In genomic region chr6:48424074-48424473, GRCm38 (mm10) we compare ENCODE assay signal across 26 mouse cellular contexts. TPM values are rescaled to one million over a fixed set of nuclear protein-coding genes. Genes with fewer than 3 reads are reported as not detected.
DNase-seq lines count a peak whose midpoint lies in the region; ATAC-seq and TF ChIP-seq lines count a peak whose summit lies in the region.
"Had no signal": no experiment of that assay in that cellular context is flagged by ENCODE, and none has a peak within 500 bp of the region (broad histone marks: within the 10 kb centered on the region; RNA-seq: fewer than 3 reads in every experiment).

No protein-coding gene starts in this region.

- no peak for ATAC-seq in lung, postnatal 0 days
- no peak for ATAC-seq in monocyte, adult 5-6 weeks (replicated peaks; ENCODE audit: insufficient number of reproducible peaks, low FRiP score, low TSS enrichment, poor library complexity, severe bottlenecking)
- ATAC-seq: forebrain, embryonic 14.5 days had no signal

- no peak overlapping the region for H3K4me2 ChIP-seq in lung, postnatal 0 days (replicated peaks; ENCODE audit: low read depth, low read length)
- H3K4me2 ChIP-seq: heart, embryonic 13.5 days; hindbrain, embryonic 13.5 days; limb, embryonic 15.5 days; liver, embryonic 15.5 days; midbrain, embryonic 11.5 days; stomach, embryonic 15.5 days had no signal

- no peak for TF ChIP-seq EP300 in lung, postnatal 0 days (IDR thresholded peaks at IDR 0.05)

- H3K27ac ChIP-seq in gastrocnemius, adult 2 months, result no peak overlapping the region
- no peak overlapping the region for H3K27ac ChIP-seq in lung, postnatal 0 days (ENCODE audit: low read length)
- no peak overlapping the region for H3K27ac ChIP-seq in ES-E14 (ENCODE audit: insufficient read depth, low read depth, low read length, poor library complexity, severe bottlenecking)
- H3K27ac ChIP-seq: heart, adult 2 months; heart, embryonic 13.5 days; hindbrain, embryonic 13.5 days; limb, embryonic 15.5 days; liver, embryonic 15.5 days; stomach, embryonic 15.5 days had no signal

- in situ Hi-C loops in ES-E14 (cut with MboI; ENCODE audit: low sequenced_read_pairs in 2 of 2, unreplicated experiment in 2 of 2), result no loop called here

- H3K27me3 ChIP-seq in lung, postnatal 0 days (replicated peaks; ENCODE audit: insufficient read depth, low read length), result no peaks in the 10 kb centered on the region
- H3K27me3 ChIP-seq: heart, embryonic 13.5 days; hindbrain, embryonic 13.5 days; limb, embryonic 15.5 days; liver, embryonic 15.5 days; stomach, embryonic 15.5 days had no signal

- H3K9me3 ChIP-seq in lung, postnatal 0 days (ENCODE audit: low read length), result no peaks in the 10 kb centered on the region
- no peaks in the 10 kb centered on the region for H3K9me3 ChIP-seq in ES-E14 (ENCODE audit: control insufficient read depth, insufficient read depth, low read depth, low read length)
- H3K9me3 ChIP-seq: G1E; heart, embryonic 13.5 days; hindbrain, embryonic 13.5 days; limb, embryonic 15.5 days; liver, embryonic 15.5 days; stomach, embryonic 15.5 days had no signal

- intact Hi-C loops in gastrocnemius, adult 2 months (cut with DNase I), result no loop called here
- intact Hi-C loops in gastrocnemius, postnatal 14 days (cut with DNase I; ENCODE audit: low total_unique reads), result no loop called here

- no peaks in the 10 kb centered on the region for H3K36me3 ChIP-seq in lung, postnatal 0 days (ENCODE audit: insufficient read depth, low read length)
- no peaks in the 10 kb centered on the region for H3K36me3 ChIP-seq in ES-E14 (ENCODE audit: control insufficient read depth, insufficient read depth, low read length, poor library complexity, severe bottlenecking)
- H3K36me3 ChIP-seq: G1E; heart, embryonic 13.5 days; limb, embryonic 15.5 days; liver, embryonic 15.5 days; stomach, embryonic 15.5 days had no signal

- H3K9ac ChIP-seq in lung, postnatal 0 days (replicated peaks; ENCODE audit: low read depth), result no peak overlapping the region
- H3K9ac ChIP-seq in ES-E14 (ENCODE audit: insufficient read depth, low read depth, low read length, poor library complexity, severe bottlenecking), result no peak overlapping the region
- H3K9ac ChIP-seq: heart, embryonic 13.5 days; hindbrain, embryonic 13.5 days; limb, embryonic 15.5 days; liver, embryonic 15.5 days; stomach, embryonic 15.5 days had no signal

- TF ChIP-seq CTCF in gastrocnemius, adult 2 months (IDR thresholded peaks at IDR 0.05), result peak; percentile 20; the same call in 1 of the 2 replicates
- TF ChIP-seq CTCF in lung, postnatal 0 days (IDR thresholded peaks at IDR 0.05), result peak; percentile 39

- H3K4me1 ChIP-seq in lung, postnatal 0 days (ENCODE audit: insufficient read depth, low read depth, low read length), result no peaks in the 10 kb centered on the region
- H3K4me1 ChIP-seq in ES-E14 (ENCODE audit: control insufficient read depth in 2 of 2, insufficient read depth in 2 of 2, low read length in 2 of 2, poor library complexity in 1 of 2), result no peaks in the 10 kb centered on the region
- H3K4me1 ChIP-seq: liver, embryonic 15.5 days had no signal

- no peak for DNase-seq in gastrocnemius, adult 2 months
- no peak for DNase-seq in gastrocnemius, postnatal 14 days
- DNase-seq in lung, postnatal 0 days (ENCODE audit: low spot score), result no peak
- DNase-seq in lung, postnatal 10 days, result no peak
- peak; percentile 31 for DNase-seq in ES-E14 (ENCODE audit: low read depth, low spot score)
- peak; percentile 40 for DNase-seq in induced T-regulatory cell, adult 2 months (ENCODE audit: low read depth)
- DNase-seq: adrenal gland, postnatal 25 days; B cell, adult 2 months; embryo, embryonic 11 days; gastrocnemius, postnatal 36 days; heart, adult 2 months; heart, postnatal 14 days; kidney, postnatal 36 days; layer of hippocampus, adult 9-11 months; left cerebral cortex, postnatal 4 days; thymus, adult 18-20 months had no signal

- 51% methylated on average over 5 of the region's 5 CpGs for WGBS in lung, postnatal 0 days

- no peak overlapping the region for H3K4me3 ChIP-seq in gastrocnemius, adult 2 months
- H3K4me3 ChIP-seq in lung, postnatal 0 days (ENCODE audit: low read depth, low read length), result no peak overlapping the region
- H3K4me3 ChIP-seq in ES-E14 (ENCODE audit: insufficient read depth in 1 of 2, low read depth in 1 of 2, low read length in 2 of 2, poor library complexity in 1 of 2, severe bottlenecking in 1 of 2), result no peak overlapping the region
- H3K4me3 ChIP-seq: heart, adult 2 months; heart, embryonic 13.5 days; hindbrain, embryonic 13.5 days; limb, embryonic 15.5 days; liver, embryonic 15.5 days; stomach, embryonic 15.5 days had no signal

TF ChIP-seq in ES-E14, 5 proteins besides CTCF, POLR2A, EP300 and RAD21:
- no peak for TF ChIP-seq HCFC1 (IDR thresholded peaks at IDR 0.05; ENCODE audit: borderline replicate concordance, insufficient read depth, low read length)
- TF ChIP-seq ZNF384 (IDR thresholded peaks at IDR 0.05; ENCODE audit: low read depth, low read length), result no peak
- TF ChIP-seq MAFK (IDR thresholded peaks at IDR 0.05; ENCODE audit: insufficient read depth, low read depth, low read length), result no peak
- TF ChIP-seq ZC3H11A (IDR thresholded peaks at IDR 0.05; ENCODE audit: borderline replicate concordance, low read depth, low read length), result no peak
- TF ChIP-seq CHD2 (IDR thresholded peaks at IDR 0.05; ENCODE audit: low read depth, low read length), result no peak

RNA-seq across cellular contexts. Expression of gene Zfp467, which starts 21.6 kb away (rescaled TPM):
- total RNA-seq in gastrocnemius, adult 2 months (2021), result 10 to 100 TPM; 45.4 to 52.3 TPM
- 10 to 100 TPM; 15.9 to 16.5 TPM for total RNA-seq in gastrocnemius, postnatal 14 days (2021)
- polyA plus RNA-seq in lung, postnatal 0 days (2015; fragmentation: Nextera tagmentation; extraction: Ambion mirVana), result 31.5 and 34.6 TPM in 2 replicates
- total RNA-seq in ES-E14 (2012; rRNA removed), result 0.53 and 1.3 TPM in 2 replicates
- 5.4 to 17.3 TPM (median 17.0 TPM) in 3 replicates for total RNA-seq in monocyte, adult 5-6 weeks (2017)

RNA-seq across cellular contexts. Expression of gene Sspo, which starts 24.0 kb away (rescaled TPM):
- under 1 TPM; 0.50 to 0.69 TPM for total RNA-seq in gastrocnemius, adult 2 months (2021)
- 1 to 10 TPM in 1 of 2 experiments, under 1 TPM in 1; 0.16 to 1.1 TPM for total RNA-seq in gastrocnemius, postnatal 14 days (2021)
- 0.31 and 0.64 TPM in 2 replicates for polyA plus RNA-seq in lung, postnatal 0 days (2015; fragmentation: Nextera tagmentation; extraction: Ambion mirVana)
- total RNA-seq in ES-E14 (2012; rRNA removed), result 0.27 and 1.2 TPM in 2 replicates
- total RNA-seq in monocyte, adult 5-6 weeks (2017), result 0.10 to 2.7 TPM (median 0.39 TPM) in 3 replicates
- total RNA-seq: neutrophil, adult 5-6 weeks had no signal
- polyA plus RNA-seq: G1E had no signal

RNA-seq across cellular contexts. Expression of gene Krba1, which starts 28.7 kb away (rescaled TPM):
- 10 to 100 TPM; 18.7 to 21.0 TPM for total RNA-seq in gastrocnemius, adult 2 months (2021)
- total RNA-seq in gastrocnemius, postnatal 14 days (2021), result 10 to 100 TPM in 1 of 2 experiments, 1 to 10 TPM in 1; 8.7 to 11.0 TPM
- 7.6 and 8.4 TPM in 2 replicates for polyA plus RNA-seq in lung, postnatal 0 days (2015; fragmentation: Nextera tagmentation; extraction: Ambion mirVana)
- total RNA-seq in ES-E14 (2012; rRNA removed), result 22.8 and 24.9 TPM in 2 replicates
- 1.1 to 4.7 TPM (median 2.1 TPM) in 3 replicates for total RNA-seq in monocyte, adult 5-6 weeks (2017)
- polyA plus RNA-seq: G1E had no signal

Comparison
In these comparisons a context has a peak if more than half of its experiments do, and no peak if none do; other contexts are left out.
1. DNase-seq: peak in ES-E14 (single experiment) and induced T-regulatory cell, adult 2 months (single experiment); none in gastrocnemius, adult 2 months (single experiment), gastrocnemius, postnatal 14 days (single experiment), lung, postnatal 0 days (single experiment) and lung, postnatal 10 days (single experiment).